Mouse (Mus musculus) C2C12 (cell line): ENCODE results near the gene Ccdc40. TPM values are rescaled to one million over a fixed set of nuclear protein-coding genes. Genes with fewer than 3 reads are reported as not detected.

Source experiments
- H3K27me3 ChIP-seq: one replicate; pipeline ENCODE4 v1.6.1; 2011; ENCODE audit not compliant: control insufficient read depth, insufficient read depth, insufficient read length
- H3K36me3 ChIP-seq: one replicate; pipeline ENCODE4 v1.6.1; 2011; ENCODE audit not compliant: control insufficient read depth, insufficient read depth
- H3K4me3 ChIP-seq: one replicate; pipeline ENCODE4 v1.5.1; 2011; ENCODE audit warnings: mild to moderate bottlenecking, control low read depth; ENCODE audit not compliant: poor library complexity, insufficient read depth, severe bottlenecking
- H3K79me2 ChIP-seq: one replicate; pipeline ENCODE4 v1.6.1; 2011; ENCODE audit not compliant: control insufficient read depth, insufficient read depth
- H3K79me3 ChIP-seq: one replicate; pipeline ENCODE4 v1.6.1; 2011; ENCODE audit warnings: low read depth, control low read depth
- H3ac ChIP-seq: one replicate; pipeline ENCODE3; 2011; ENCODE audit warnings: low read depth; ENCODE audit not compliant: control insufficient read depth, insufficient read length
- CEBPB ChIP-seq: IDR thresholded peaks from one replicate; pipeline ENCODE4 v1.6.1; 2011; ENCODE audit warnings: low read depth, mild to moderate bottlenecking, control low read depth, moderate library complexity
- CTCF ChIP-seq: IDR thresholded peaks from one replicate; pipeline ENCODE4 v1.5.1; 2011; ENCODE audit not compliant: control insufficient read depth, insufficient read depth, insufficient read length
- FOSL1 ChIP-seq: IDR thresholded peaks from one replicate; pipeline ENCODE4 v1.8.0; 2011; ENCODE audit warnings: mild to moderate bottlenecking, low read length; ENCODE audit not compliant: poor library complexity, insufficient read depth, severe bottlenecking
- MAX ChIP-seq: IDR thresholded peaks from one replicate; pipeline ENCODE4 v1.6.1; 2011; ENCODE audit warnings: mild to moderate bottlenecking, control low read depth
- MYOD1 ChIP-seq: IDR thresholded peaks from one replicate; pipeline ENCODE4 v1.6.1; 2011; ENCODE audit warnings: low read depth; ENCODE audit not compliant: control insufficient read depth, insufficient read length
- MYOG ChIP-seq: IDR thresholded peaks from one replicate; pipeline ENCODE4 v1.6.1; 2011; ENCODE audit not compliant: control insufficient read depth, insufficient read length; ENCODE audit errors: extremely low read depth
- USF1 ChIP-seq: IDR thresholded peaks from one replicate; pipeline ENCODE4 v1.6.1; 2011; ENCODE audit warnings: low read depth, mild to moderate bottlenecking, control low read depth, moderate library complexity
- polyA plus RNA-seq: library from polyadenylated mRNA; unstranded; fragments of >200 nt; fragmentation: generic; extraction: Trizol; gene quantifications from one replicate; pipeline ENCODE4 v1.2.1, GENCODE M21; 2012; ENCODE audit warnings: missing spikeins

Ccdc40 gene
- polyA plus RNA-seq, 1 experiment, result 0.12 TPM

DNA sequence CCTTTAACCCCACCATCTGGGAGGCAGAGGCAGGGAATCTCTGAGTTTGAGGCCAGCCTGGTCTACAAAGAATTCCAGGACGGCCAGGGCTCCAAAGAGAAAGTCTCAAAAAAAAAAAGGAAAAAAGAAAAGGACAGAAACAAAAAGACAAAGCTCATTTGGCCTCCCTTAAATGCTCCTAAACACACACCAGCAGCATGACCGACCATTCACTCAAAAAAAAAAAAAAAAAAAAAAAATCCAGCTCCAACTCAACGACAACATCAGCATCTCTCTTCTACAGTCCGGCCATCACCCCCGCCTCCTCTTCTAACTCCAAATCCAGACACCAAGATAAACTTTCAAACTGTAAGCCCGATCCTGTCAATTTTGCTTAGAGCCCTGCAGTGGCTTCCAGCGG is 70.5 kb downstream of the Ccdc40 start:
- H3K36me3 ChIP-seq, result peaks cover 44% of the 10 kb centered on the region
- peaks cover 61% of the 10 kb centered on the region for H3K79me2 ChIP-seq

GRCm38 (mm10) chr11:119299391-119300245 is 71.2 kb downstream of the Ccdc40 start, which contains the start of gene Eif4a3:
Gene Eif4a3 (minus strand): TSS chr11:119300089.
- TF ChIP-seq MYOD1 (no peak), CEBPB (no peak), MYOG (no peak), FOSL1 (no peak), MAX (peak; percentile 75), USF1 (no peak), CTCF (no peak)
- H3K79me3 ChIP-seq, result peaks cover 40% of the 10 kb centered on the region
- peak within 1 kb of the TSS; percentile 95 for H3ac ChIP-seq
- H3K79me2 ChIP-seq, result peaks cover 54% of the 10 kb centered on the region
- peak within 1 kb of the TSS; percentile 99 for H3K4me3 ChIP-seq
- H3K36me3 ChIP-seq, result peaks cover 37% of the 10 kb centered on the region
- H3K27me3 ChIP-seq, result peaks cover 21% of the 10 kb centered on the region

More for the DNA sequence above, 70.5 kb downstream of the Ccdc40 start:
- peaks cover 40% of the 10 kb centered on the region for H3K79me3 ChIP-seq
- peak overlapping the region; percentile 99 for H3K4me3 ChIP-seq
- peaks cover 14% of the 10 kb centered on the region for H3K27me3 ChIP-seq
- peak overlapping the region; percentile 69 for H3ac ChIP-seq
- TF ChIP-seq CEBPB (no peak), USF1 (no peak), MYOG (no peak), CTCF (no peak), MYOD1 (no peak), MAX (no peak), FOSL1 (no peak)

GRCm38 (mm10) chr11:119300246-119300935 is 72.0 kb downstream of the Ccdc40 start:
- H3K4me3 ChIP-seq, result peak overlapping the region; percentile 99
- H3K79me3 ChIP-seq, result peaks cover 40% of the 10 kb centered on the region
- TF ChIP-seq USF1 (no peak), CEBPB (no peak), FOSL1 (no peak), MYOG (no peak), MAX (no peak), CTCF (no peak), MYOD1 (no peak)
- H3ac ChIP-seq, result peak overlapping the region; percentile 95
- H3K36me3 ChIP-seq, result peaks cover 29% of the 10 kb centered on the region
- peaks cover 46% of the 10 kb centered on the region for H3K79me2 ChIP-seq
- H3K27me3 ChIP-seq, result peaks cover 29% of the 10 kb centered on the region

GRCm38 (mm10) chr11:119300986-119301385 is 72.6 kb downstream of the Ccdc40 start:
- Histone ChIP-seq H3K79me2 (peaks cover 40% of the 10 kb centered on the region), H3ac (peak overlapping the region; percentile 10), H3K4me3 (no peak overlapping the region), H3K79me3 (peaks cover 37% of the 10 kb centered on the region), H3K36me3 (peaks cover 23% of the 10 kb centered on the region), H3K27me3 (peaks cover 29% of the 10 kb centered on the region)
- TF ChIP-seq CEBPB, result no peak
- TF ChIP-seq FOSL1, result no peak
- no peak for TF ChIP-seq USF1
- no peak for TF ChIP-seq MYOD1
- no peak for TF ChIP-seq MAX
- no peak for TF ChIP-seq MYOG
- no peak for TF ChIP-seq CTCF

- Histone ChIP-seq H3K79me3 (no peaks in the 10 kb centered on the region), H3K79me2 (no peaks in the 10 kb centered on the region), H3K27me3 (peaks cover 49% of the 10 kb centered on the region), H3K36me3 (no peaks in the 10 kb centered on the region), H3ac (no peak overlapping the region), H3K4me3 (no peak overlapping the region)
- no peak for TF ChIP-seq MYOG
- TF ChIP-seq FOSL1, result no peak
- no peak for TF ChIP-seq MYOD1
- no peak for TF ChIP-seq MAX
- no peak for TF ChIP-seq USF1
- peak; percentile 58 for TF ChIP-seq CTCF
Measured at GRCm38 (mm10) chr11:119304904-119305712, 76.7 kb downstream of the Ccdc40 start.
